Mouse (Mus musculus): ENCODE data around the gene Ube2cbp. TPM values are rescaled to one million over a fixed set of nuclear protein-coding genes. Genes with fewer than 3 reads are reported as not detected.

Gene Ube2cbp
- polyA plus RNA-seq (2014; fragmentation: Nextera tagmentation; extraction: Ambion mirVana) = 6.6 and 8.0 TPM in 2 replicates

- 2% methylated on average over 70 of the region's 70 CpGs for WGBS
- Histone ChIP-seq H3K4me2 (ENCODE audit: low read length) (peak within 1 kb of the TSS; percentile 59), H3K9ac (replicated peaks; ENCODE audit: low read length) (peak within 1 kb of the TSS; percentile 74), H3K36me3 (ENCODE audit: control insufficient read depth, insufficient read depth, low read length) (no peaks in the 10 kb centered on the region), H3K4me3 (replicated peaks; ENCODE audit: low read depth, low read length) (peak within 1 kb of the TSS; percentile 61), H3K27ac (replicated peaks; ENCODE audit: low read depth, low read length) (peak within 1 kb of the TSS; percentile 85), H3K27me3 (ENCODE audit: control insufficient read depth, insufficient read depth, low read length) (peaks cover 5% of the 10 kb centered on the region; the same call in 1 of the 2 replicates), H3K9me3 (ENCODE audit: control insufficient read depth, low read length) (no peaks in the 10 kb centered on the region), H3K4me1 (ENCODE audit: control insufficient read depth, insufficient read depth, low read length) (peaks cover 16% of the 10 kb centered on the region)
- ATAC-seq (ENCODE audit: low FRiP score, low TSS enrichment) (peak; percentile 85), DNase-seq (peak; percentile 96)
Observed at GRCm38 (mm10) chr9:86464151-86465105, at the start of gene Ube2cbp. Gene Ube2cbp (minus strand): TSS chr9:86464950.

- Histone ChIP-seq H3K36me3 (ENCODE audit: control insufficient read depth, insufficient read depth, low read length) (peaks cover 64% of the 10 kb centered on the region), H3K9ac (replicated peaks; ENCODE audit: low read length) (no peak overlapping the region), H3K27ac (replicated peaks; ENCODE audit: low read depth, low read length) (no peak overlapping the region), H3K4me1 (ENCODE audit: control insufficient read depth, insufficient read depth, low read length) (no peaks in the 10 kb centered on the region), H3K4me3 (replicated peaks; ENCODE audit: low read depth, low read length) (no peak overlapping the region), H3K9me3 (ENCODE audit: control insufficient read depth, low read length) (no peaks in the 10 kb centered on the region), H3K4me2 (ENCODE audit: low read length) (no peak overlapping the region), H3K27me3 (ENCODE audit: control insufficient read depth, insufficient read depth, low read length) (no peaks in the 10 kb centered on the region)
- DNase-seq (no peak), ATAC-seq (ENCODE audit: low FRiP score, low TSS enrichment) (no peak)
- WGBS = 83% methylated on average over 3 of the region's 3 CpGs
Observed at GRCm38 (mm10) chr9:86514390-86514789, 49.6 kb upstream of the Ube2cbp start.

- no peak overlapping the region for H3K4me2 ChIP-seq (ENCODE audit: low read length)
- no peaks in the 10 kb centered on the region for H3K4me1 ChIP-seq (ENCODE audit: control insufficient read depth, insufficient read depth, low read length)
- DNase-seq = no peak
- H3K36me3 ChIP-seq (ENCODE audit: control insufficient read depth, insufficient read depth, low read length) = peaks cover 63% of the 10 kb centered on the region
- H3K9ac ChIP-seq (replicated peaks; ENCODE audit: low read length) = no peak overlapping the region
- no peak overlapping the region for H3K4me3 ChIP-seq (replicated peaks; ENCODE audit: low read depth, low read length)
- no peak for ATAC-seq (ENCODE audit: low FRiP score, low TSS enrichment)
- no peaks in the 10 kb centered on the region for H3K27me3 ChIP-seq (ENCODE audit: control insufficient read depth, insufficient read depth, low read length)
- 63% methylated on average over 5 of the region's 5 CpGs for WGBS
- H3K9me3 ChIP-seq (ENCODE audit: control insufficient read depth, low read length) = no peaks in the 10 kb centered on the region
- no peak overlapping the region for H3K27ac ChIP-seq (replicated peaks; ENCODE audit: low read depth, low read length)
Observed at GRCm38 (mm10) chr9:86513733-86514132, 49.0 kb upstream of the Ube2cbp start.

GRCm38 (mm10) chr9:86507437-86507836 is 42.7 kb upstream of the Ube2cbp start:
- no peak for DNase-seq
- 87% methylated on average over 4 of the region's 4 CpGs for WGBS
- no peak overlapping the region for H3K27ac ChIP-seq (replicated peaks; ENCODE audit: low read depth, low read length)
- no peak overlapping the region for H3K9ac ChIP-seq (replicated peaks; ENCODE audit: low read length)
- H3K27me3 ChIP-seq (ENCODE audit: control insufficient read depth, insufficient read depth, low read length) = no peaks in the 10 kb centered on the region
- ATAC-seq (ENCODE audit: low FRiP score, low TSS enrichment) = no peak
- peaks cover 50% of the 10 kb centered on the region for H3K36me3 ChIP-seq (ENCODE audit: control insufficient read depth, insufficient read depth, low read length)
- H3K4me2 ChIP-seq (ENCODE audit: low read length) = no peak overlapping the region
- no peaks in the 10 kb centered on the region for H3K9me3 ChIP-seq (ENCODE audit: control insufficient read depth, low read length)
- no peak overlapping the region for H3K4me3 ChIP-seq (replicated peaks; ENCODE audit: low read depth, low read length)
- no peaks in the 10 kb centered on the region for H3K4me1 ChIP-seq (ENCODE audit: control insufficient read depth, insufficient read depth, low read length)

GRCm38 (mm10) chr9:86499083-86499482 is 34.3 kb upstream of the Ube2cbp start:
- Histone ChIP-seq H3K4me2 (ENCODE audit: low read length) (no peak overlapping the region), H3K4me1 (ENCODE audit: control insufficient read depth, insufficient read depth, low read length) (no peaks in the 10 kb centered on the region), H3K4me3 (replicated peaks; ENCODE audit: low read depth, low read length) (no peak overlapping the region), H3K9me3 (ENCODE audit: control insufficient read depth, low read length) (no peaks in the 10 kb centered on the region), H3K27ac (replicated peaks; ENCODE audit: low read depth, low read length) (no peak overlapping the region), H3K36me3 (ENCODE audit: control insufficient read depth, insufficient read depth, low read length) (peaks cover 58% of the 10 kb centered on the region), H3K27me3 (ENCODE audit: control insufficient read depth, insufficient read depth, low read length) (no peaks in the 10 kb centered on the region), H3K9ac (replicated peaks; ENCODE audit: low read length) (no peak overlapping the region)
- WGBS = 95% methylated on average over 3 of the region's 3 CpGs
- DNase-seq (no peak), ATAC-seq (ENCODE audit: low FRiP score, low TSS enrichment) (no peak)

GRCm38 (mm10) chr9:86496261-86496660 is 31.5 kb upstream of the Ube2cbp start:
- peaks cover 63% of the 10 kb centered on the region for H3K36me3 ChIP-seq (ENCODE audit: control insufficient read depth, insufficient read depth, low read length)
- H3K4me1 ChIP-seq (ENCODE audit: control insufficient read depth, insufficient read depth, low read length) = no peaks in the 10 kb centered on the region
- H3K27ac ChIP-seq (replicated peaks; ENCODE audit: low read depth, low read length) = no peak overlapping the region
- no peak for ATAC-seq (ENCODE audit: low FRiP score, low TSS enrichment)
- no peak for DNase-seq
- H3K9ac ChIP-seq (replicated peaks; ENCODE audit: low read length) = no peak overlapping the region
- 93% methylated on average over 4 of the region's 4 CpGs for WGBS
- H3K9me3 ChIP-seq (ENCODE audit: control insufficient read depth, low read length) = no peaks in the 10 kb centered on the region
- H3K4me3 ChIP-seq (replicated peaks; ENCODE audit: low read depth, low read length) = no peak overlapping the region
- H3K4me2 ChIP-seq (ENCODE audit: low read length) = no peak overlapping the region
- H3K27me3 ChIP-seq (ENCODE audit: control insufficient read depth, insufficient read depth, low read length) = no peaks in the 10 kb centered on the region

GRCm38 (mm10) chr9:86491740-86492139 is 27.0 kb upstream of the Ube2cbp start:
- DNase-seq = no peak
- no peaks in the 10 kb centered on the region for H3K4me1 ChIP-seq (ENCODE audit: control insufficient read depth, insufficient read depth, low read length)
- peaks cover 56% of the 10 kb centered on the region for H3K36me3 ChIP-seq (ENCODE audit: control insufficient read depth, insufficient read depth, low read length)
- no peaks in the 10 kb centered on the region for H3K9me3 ChIP-seq (ENCODE audit: control insufficient read depth, low read length)
- H3K4me2 ChIP-seq (ENCODE audit: low read length) = no peak overlapping the region
- H3K27me3 ChIP-seq (ENCODE audit: control insufficient read depth, insufficient read depth, low read length) = no peaks in the 10 kb centered on the region
- no peak overlapping the region for H3K9ac ChIP-seq (replicated peaks; ENCODE audit: low read length)
- H3K4me3 ChIP-seq (replicated peaks; ENCODE audit: low read depth, low read length) = no peak overlapping the region
- no peak for ATAC-seq (ENCODE audit: low FRiP score, low TSS enrichment)
- H3K27ac ChIP-seq (replicated peaks; ENCODE audit: low read depth, low read length) = no peak overlapping the region
- 89% methylated on average over 2 of the region's 2 CpGs for WGBS

- H3K27me3 ChIP-seq (ENCODE audit: control insufficient read depth, insufficient read depth, low read length) = no peaks in the 10 kb centered on the region
- no peak overlapping the region for H3K4me3 ChIP-seq (replicated peaks; ENCODE audit: low read depth, low read length)
- WGBS = 96% methylated on average over 1 of the region's 1 CpGs
- H3K27ac ChIP-seq (replicated peaks; ENCODE audit: low read depth, low read length) = no peak overlapping the region
- no peaks in the 10 kb centered on the region for H3K4me1 ChIP-seq (ENCODE audit: control insufficient read depth, insufficient read depth, low read length)
- ATAC-seq (ENCODE audit: low FRiP score, low TSS enrichment) = no peak
- no peak overlapping the region for H3K9ac ChIP-seq (replicated peaks; ENCODE audit: low read length)
- H3K4me2 ChIP-seq (ENCODE audit: low read length) = no peak overlapping the region
- H3K9me3 ChIP-seq (ENCODE audit: control insufficient read depth, low read length) = no peaks in the 10 kb centered on the region
- H3K36me3 ChIP-seq (ENCODE audit: control insufficient read depth, insufficient read depth, low read length) = 0 out of 2 replicates have a peak, but pooled peaks cover under 1% of the 10 kb centered on the region
- no peak for DNase-seq
Observed at GRCm38 (mm10) chr9:86482236-86482635, 17.5 kb upstream of the Ube2cbp start.

Measured in midbrain, embryonic 14.5 days (tissue).